Mouse (Mus musculus) kidney, postnatal 0 days (tissue): ENCODE results near the gene Gm12216. TPM values are rescaled to one million over a fixed set of nuclear protein-coding genes. Genes with fewer than 3 reads are reported as not detected.
A peak's percentile ranks its signal among the peaks of the same experiment; 100 is the strongest.
"Not testable (repeated sequence)": the region's sequence is repeated elsewhere in the genome, so short reads cannot be mapped to it uniquely, and the experiment has no call there.

Experiments used
- ATAC-seq: fragments of 200-750 bp; cut with Nextera tagmentation; replicated peaks from 2 replicates; pipeline ENCODE4 v1.8.0; 2017; ENCODE audit warnings: low read depth, moderate number of reproducible peaks, moderate TSS enrichment, moderate library complexity; ENCODE audit not compliant: low FRiP score
- DNase-seq: peaks from one replicate; pipeline ENCODE4 v3.0.0-alpha.2; 2016; ENCODE audit warnings: low spot score
- H3K27ac ChIP-seq: fragments of 300-500 bp; sonication (generic); 2 replicates; pipeline ENCODE4 v1.5.1; 2014; ENCODE audit warnings: mild to moderate bottlenecking
- H3K27me3 ChIP-seq: fragments of 300-500 bp; sonication (generic); 2 replicates; pipeline ENCODE4 v1.6.1; 2014; ENCODE audit warnings: low read length, mixed read lengths; ENCODE audit not compliant: insufficient read depth
- H3K36me3 ChIP-seq: fragments of 300-500 bp; sonication (generic); 2 replicates; pipeline ENCODE4 v1.6.1; 2014; ENCODE audit warnings: low read length, mixed read lengths; ENCODE audit not compliant: insufficient read depth
- H3K4me1 ChIP-seq: fragments of 300-500 bp; sonication (generic); replicated peaks from 2 replicates; pipeline ENCODE4 v1.6.1; 2014; ENCODE audit warnings: antibody characterized with exemption, low read length, mixed read lengths; ENCODE audit not compliant: insufficient read depth
- H3K4me2 ChIP-seq: fragments of 300-500 bp; sonication (generic); 2 replicates; pipeline ENCODE4 v1.6.1; 2014; ENCODE audit warnings: mild to moderate bottlenecking, low read length, moderate library complexity, mixed read lengths
- H3K4me3 ChIP-seq: fragments of 300-500 bp; sonication (generic); replicated peaks from 2 replicates; pipeline ENCODE4 v1.5.1; 2014; ENCODE audit warnings: low read depth, low read length
- H3K9ac ChIP-seq: fragments of 300-500 bp; sonication (generic); 2 replicates; pipeline ENCODE4 v1.6.1; 2014; ENCODE audit warnings: low read depth, low read length
- H3K9me3 ChIP-seq: fragments of 300-500 bp; sonication (generic); replicated peaks from 2 replicates; pipeline ENCODE4 v1.6.1; 2016; ENCODE audit warnings: low read length, inconsistent platforms, mixed read lengths
- CTCF ChIP-seq: IDR thresholded peaks from 2 replicates; pipeline ENCODE4 v1.5.1; 2016; ENCODE audit warnings: antibody characterized with exemption, low read depth, mild to moderate bottlenecking, moderate library complexity
- WGBS: fragments of 180-500 bp; shearing (Covaris S2); extraction: QIAGEN DNeasy Blood & Tissue Kit; methylation state at CpG from one replicate; pipeline ENCODE4 v1.1.7; 2014; 5-methylcytosine and 5-hydroxymethylcytosine counted together
- polyA plus RNA-seq: library from polyadenylated mRNA; unstranded; fragments of >200 nt; fragmentation: Nextera tagmentation; extraction: Ambion mirVana; gene quantifications from 2 replicates; pipeline ENCODE4 v1.2.1, GENCODE M21; 2015

Gm12216 gene
- 2.0 and 2.3 TPM in 2 replicates for polyA plus RNA-seq

DNA sequence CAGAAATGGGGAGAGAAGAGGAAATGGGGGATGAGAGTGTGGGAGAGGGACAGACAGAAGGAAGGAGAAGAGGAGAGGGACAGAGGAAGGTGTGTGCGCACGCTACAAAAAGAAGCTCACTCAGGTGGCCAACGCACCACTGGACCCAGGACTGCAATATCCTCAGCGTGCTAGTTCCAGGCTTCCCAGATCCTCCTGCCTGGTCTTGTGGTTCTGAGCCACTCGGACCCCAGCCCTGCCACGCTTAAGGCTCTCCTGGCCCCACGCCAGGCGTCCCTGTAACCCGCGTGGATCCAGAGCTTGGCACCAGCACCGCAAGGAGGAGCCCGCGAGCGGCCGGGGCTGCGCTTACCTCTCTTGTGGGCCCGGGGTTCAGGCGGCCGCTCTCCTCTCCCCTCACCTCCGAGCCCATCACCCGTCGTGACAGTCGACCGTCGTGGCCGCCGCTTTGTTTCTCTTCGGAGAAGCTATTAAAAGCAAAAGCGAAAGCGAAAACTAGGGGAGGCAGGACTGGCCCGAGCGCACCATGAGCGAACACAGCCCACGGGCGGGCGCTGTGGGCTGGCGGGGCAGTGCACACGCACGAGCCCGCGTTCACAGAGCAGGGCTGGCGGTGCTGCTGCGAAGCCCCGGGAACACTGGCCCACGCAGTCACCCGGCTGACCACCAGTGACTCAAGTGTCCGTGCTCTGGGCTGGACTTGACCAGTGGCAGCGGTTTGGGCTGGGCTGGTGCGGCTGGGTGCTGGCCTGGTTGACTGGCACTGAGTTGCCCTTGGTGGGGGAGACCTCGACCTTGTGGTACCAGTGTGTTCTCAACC lies at the start of gene Gm12216:
TSS of gene Gm12216 (minus strand) at position 496 of the 820 bp plus-strand sequence.
- peak within 1 kb of the TSS; percentile 55 for H3K4me3 ChIP-seq
- H3K9me3 ChIP-seq, H3K4me1 ChIP-seq, H3K36me3 ChIP-seq, H3K27ac ChIP-seq, H3K27me3 ChIP-seq: not testable (repeated sequence)
- DNase-seq (peak; percentile 56), ATAC-seq (peak; percentile 62; the same call in 1 of the 2 replicates)
- 12% methylated on average over 44 of the region's 50 CpGs for WGBS
- H3K4me2 ChIP-seq, result peak within 1 kb of the TSS; percentile 79
- peak; percentile 47 for TF ChIP-seq CTCF
- H3K9ac ChIP-seq, result peak within 1 kb of the TSS; percentile 75

DNA sequence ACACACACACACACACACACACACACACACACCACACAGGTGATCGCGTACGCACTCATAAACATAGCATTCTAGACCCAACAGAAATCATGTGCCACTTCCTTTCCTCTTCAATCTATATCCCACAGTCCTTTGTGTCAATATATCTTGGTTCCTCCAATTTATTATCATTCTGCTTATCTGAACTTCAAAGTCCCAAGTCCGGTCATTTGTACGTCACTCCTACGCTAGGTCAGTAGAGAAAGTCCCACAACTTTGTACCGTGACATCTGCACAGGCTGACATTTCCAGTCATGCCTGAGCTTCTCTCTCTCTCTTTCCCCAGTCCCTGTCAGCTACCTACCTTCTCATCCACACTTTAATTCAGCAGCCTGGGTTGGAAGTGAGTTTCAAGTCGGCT lies 49.6 kb upstream of the Gm12216 start:
- 76% methylated on average over 8 of the region's 8 CpGs for WGBS
- no peak overlapping the region for H3K4me3 ChIP-seq
- H3K9ac ChIP-seq, result no peak overlapping the region
- no peaks in the 10 kb centered on the region for H3K36me3 ChIP-seq
- no peak overlapping the region for H3K4me2 ChIP-seq
- no peaks in the 10 kb centered on the region for H3K9me3 ChIP-seq
- DNase-seq (no peak), ATAC-seq (no peak)
- H3K27ac ChIP-seq, result no peak overlapping the region
- H3K27me3 ChIP-seq, result no peaks in the 10 kb centered on the region
- no peak for TF ChIP-seq CTCF
- H3K4me1 ChIP-seq, result peaks cover 6% of the 10 kb centered on the region; the same call in 1 of the 2 replicates

DNA sequence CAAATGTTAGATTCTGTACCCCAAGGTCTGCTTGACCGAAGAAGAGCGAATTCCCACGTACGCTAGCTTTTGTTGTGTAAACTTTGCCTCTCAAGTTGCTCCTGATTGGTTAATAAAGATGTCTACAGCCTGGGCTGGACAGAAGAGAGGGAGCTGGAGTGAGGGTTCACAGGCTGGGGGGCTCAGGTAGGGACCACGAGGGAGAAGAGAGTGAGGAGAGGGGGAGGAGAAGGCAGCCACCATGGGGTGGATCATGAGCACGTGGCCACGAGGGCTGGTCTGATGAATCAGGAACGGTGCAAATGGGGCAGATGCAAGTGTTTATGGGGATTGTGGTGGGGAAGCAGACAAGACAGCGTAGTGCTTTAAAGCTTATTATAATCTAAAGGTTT lies 45.5 kb upstream of the Gm12216 start:
- Histone ChIP-seq H3K4me3 (no peak overlapping the region), H3K36me3 (no peaks in the 10 kb centered on the region), H3K4me2 (0 out of 2 replicates have a peak overlapping the region, but pooled peaks have one; percentile 10), H3K27ac (peak overlapping the region; percentile 77), H3K9me3 (no peaks in the 10 kb centered on the region), H3K27me3 (no peaks in the 10 kb centered on the region), H3K4me1 (peaks cover 10% of the 10 kb centered on the region; the same call in 1 of the 2 replicates), H3K9ac (no peak overlapping the region)
- DNase-seq (no peak), ATAC-seq (peak; percentile 18; the same call in 1 of the 2 replicates)
- 47% methylated on average over 9 of the region's 9 CpGs for WGBS
- no peak for TF ChIP-seq CTCF

- Histone ChIP-seq H3K9ac (no peak overlapping the region), H3K27ac (peak overlapping the region; percentile 77), H3K36me3 (no peaks in the 10 kb centered on the region), H3K27me3 (no peaks in the 10 kb centered on the region), H3K4me2 (0 out of 2 replicates have a peak overlapping the region, but pooled peaks have one; percentile 10), H3K4me3 (no peak overlapping the region), H3K9me3 (no peaks in the 10 kb centered on the region), H3K4me1 (peaks cover 10% of the 10 kb centered on the region; the same call in 1 of the 2 replicates)
- WGBS, result 15% methylated on average over 16 of the region's 16 CpGs
- no peak for TF ChIP-seq CTCF
- ATAC-seq (peak; percentile 92), DNase-seq (peak; percentile 94)
Observed at GRCm38 (mm10) chr11:53903781-53904533, 44.9 kb upstream of the Gm12216 start.

DNA sequence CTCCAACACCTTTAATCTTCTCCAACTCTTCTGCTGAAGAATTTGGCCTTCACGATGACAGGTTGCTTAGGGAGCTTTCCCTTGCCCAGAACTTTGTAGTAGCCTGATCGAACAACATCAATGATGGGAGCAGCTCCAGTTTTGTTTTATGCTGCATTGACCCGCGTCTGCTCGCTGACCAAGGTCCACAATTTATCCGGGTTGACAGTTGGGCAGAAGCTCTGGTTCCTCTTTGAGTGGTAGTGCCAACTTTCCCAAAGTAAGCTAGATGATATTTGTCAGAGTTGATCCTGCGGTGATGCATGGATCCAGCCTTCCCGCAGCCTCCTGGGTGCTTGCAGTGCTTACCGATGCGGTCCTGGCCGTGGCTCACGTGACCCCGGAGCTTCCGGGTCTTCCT lies 43.7 kb upstream of the Gm12216 start:
- H3K4me1 ChIP-seq, result peaks cover 10% of the 10 kb centered on the region; the same call in 1 of the 2 replicates
- no peak for DNase-seq
- H3K9ac ChIP-seq, result no peak overlapping the region
- no peak overlapping the region for H3K4me3 ChIP-seq
- H3K27ac ChIP-seq, result no peak overlapping the region
- H3K4me2 ChIP-seq, result no peak overlapping the region
- ATAC-seq, result no peak
- H3K27me3 ChIP-seq, result no peaks in the 10 kb centered on the region
- TF ChIP-seq CTCF, result no peak
- no peaks in the 10 kb centered on the region for H3K9me3 ChIP-seq
- 74% methylated on average over 14 of the region's 14 CpGs for WGBS
- no peaks in the 10 kb centered on the region for H3K36me3 ChIP-seq

GRCm38 (mm10) chr11:53900991-53901390 lies 41.9 kb upstream of the Gm12216 start:
- Histone ChIP-seq H3K27ac (no peak overlapping the region), H3K27me3 (no peaks in the 10 kb centered on the region), H3K4me3 (no peak overlapping the region), H3K36me3 (no peaks in the 10 kb centered on the region), H3K9ac (no peak overlapping the region), H3K9me3 (no peaks in the 10 kb centered on the region), H3K4me1 (peaks cover 10% of the 10 kb centered on the region; the same call in 1 of the 2 replicates), H3K4me2 (no peak overlapping the region)
- DNase-seq (no peak), ATAC-seq (no peak)
- no peak for TF ChIP-seq CTCF
- 52% methylated on average over 1 of the region's 1 CpGs for WGBS
